In genomic region chr17:28142700-28143610, GRCm38 (mm10) we compare ENCODE assay signal across 8 mouse cellular contexts. TPM values are rescaled to one million over a fixed set of nuclear protein-coding genes. Genes with fewer than 3 reads are reported as not detected.
DNase-seq lines count a peak whose midpoint lies in the region; ATAC-seq and TF ChIP-seq lines count a peak whose summit lies in the region.

No protein-coding gene starts in this region.

- peak overlapping the region; percentile 99 for H3K4me2 ChIP-seq in lung, embryonic 16.5 days (ENCODE audit: low read depth, low read length)
- peak overlapping the region; percentile 93 for H3K4me2 ChIP-seq in embryonic facial prominence, embryonic 13.5 days

- DNase-seq in lung, postnatal 36 days: no peak
- peak; percentile 60 for DNase-seq in limb, embryonic 10.5 days (ENCODE audit: low spot score)
- DNase-seq in gastrocnemius, adult 8-10 months (ENCODE audit: low spot score in 2 of 2): no peak
- no peak for DNase-seq in frontal cortex, postnatal 14 days (ENCODE audit: low spot score in 2 of 2)

- TF ChIP-seq CTCF in small intestine, adult 2 months (IDR thresholded peaks at IDR 0.05; ENCODE audit: extremely low read depth, insufficient read length, insufficient replicate concordance, low read depth, low read length): no peak

- peak overlapping the region; percentile 64 for H3K9ac ChIP-seq in lung, embryonic 16.5 days (ENCODE audit: low read length)
- peak overlapping the region; percentile 85 for H3K9ac ChIP-seq in embryonic facial prominence, embryonic 13.5 days

- no peaks in the 10 kb centered on the region for H3K9me3 ChIP-seq in lung, embryonic 16.5 days (ENCODE audit: control insufficient read depth, low read length)
- H3K9me3 ChIP-seq in embryonic facial prominence, embryonic 13.5 days: no peaks in the 10 kb centered on the region
- H3K9me3 ChIP-seq in limb, embryonic 10.5 days (replicated peaks): 0 out of 2 replicates have a peak, but pooled peaks cover 3% of the 10 kb centered on the region

- peaks cover 50% of the 10 kb centered on the region for H3K27me3 ChIP-seq in lung, embryonic 16.5 days (ENCODE audit: control insufficient read depth, insufficient read depth, low read depth, low read length)
- H3K27me3 ChIP-seq in embryonic facial prominence, embryonic 13.5 days: peaks cover 22% of the 10 kb centered on the region
- H3K27me3 ChIP-seq in limb, embryonic 10.5 days (ENCODE audit: low read depth, poor library complexity, severe bottlenecking): peaks cover 23% of the 10 kb centered on the region; the same call in 1 of the 2 replicates
- H3K27me3 ChIP-seq in small intestine, adult 2 months (ENCODE audit: control insufficient read depth, insufficient read depth, low read length): peaks cover 39% of the 10 kb centered on the region

- 0 out of 2 replicates have a peak, but pooled peaks have one; percentile 10 for ATAC-seq in lung, embryonic 16.5 days (ENCODE audit: low read depth)
- ATAC-seq in embryonic facial prominence, embryonic 13.5 days (ENCODE audit: insufficient number of reproducible peaks, insufficient read depth, low FRiP score, low TSS enrichment, low read depth): no peak
- no peak for ATAC-seq in inflammation-experienced regulatory T-cells, adult 6 months

- no peaks in the 10 kb centered on the region for H3K36me3 ChIP-seq in lung, embryonic 16.5 days (ENCODE audit: control insufficient read depth, insufficient read depth, low read length)
- no peaks in the 10 kb centered on the region for H3K36me3 ChIP-seq in embryonic facial prominence, embryonic 13.5 days
- H3K36me3 ChIP-seq in limb, embryonic 10.5 days: peaks cover 12% of the 10 kb centered on the region; the same call in 1 of the 2 replicates
- no peaks in the 10 kb centered on the region for H3K36me3 ChIP-seq in small intestine, adult 2 months (ENCODE audit: control insufficient read depth, insufficient read depth, low read length)

- H3K4me1 ChIP-seq in lung, embryonic 16.5 days (replicated peaks; ENCODE audit: control insufficient read depth, insufficient read depth, low read length): peaks cover 28% of the 10 kb centered on the region
- peaks cover 75% of the 10 kb centered on the region for H3K4me1 ChIP-seq in embryonic facial prominence, embryonic 13.5 days
- H3K4me1 ChIP-seq in limb, embryonic 10.5 days: peaks cover 87% of the 10 kb centered on the region
- 0 out of 2 replicates have a peak, but pooled peaks cover 4% of the 10 kb centered on the region for H3K4me1 ChIP-seq in small intestine, adult 2 months (ENCODE audit: control insufficient read depth, insufficient read depth, insufficient read length, low read length)

- no peak overlapping the region for H3K27ac ChIP-seq in lung, embryonic 16.5 days (ENCODE audit: low read length)
- peak overlapping the region; percentile 91 for H3K27ac ChIP-seq in embryonic facial prominence, embryonic 13.5 days
- H3K27ac ChIP-seq in limb, embryonic 10.5 days: peak overlapping the region; percentile 97
- H3K27ac ChIP-seq in small intestine, adult 2 months (ENCODE audit: insufficient read depth, low read depth, low read length): no peak overlapping the region

- peak overlapping the region; percentile 60 for H3K4me3 ChIP-seq in lung, embryonic 16.5 days (ENCODE audit: low read length)
- H3K4me3 ChIP-seq in embryonic facial prominence, embryonic 13.5 days: peak overlapping the region; percentile 74
- H3K4me3 ChIP-seq in limb, embryonic 10.5 days: peak overlapping the region; percentile 89
- peak overlapping the region; percentile 54 for H3K4me3 ChIP-seq in small intestine, adult 2 months (ENCODE audit: low read depth, low read length)

- WGBS in lung, embryonic 16.5 days: 1% methylated on average over 31 of the region's 33 CpGs
- WGBS in embryonic facial prominence, embryonic 13.5 days: under 1% methylated on average over 33 of the region's 33 CpGs
- WGBS in limb, embryonic 10.5 days: under 1% methylated on average over 33 of the region's 33 CpGs
- 4% methylated on average over 33 of the region's 33 CpGs for WGBS in small intestine, adult 2 months

- TF ChIP-seq POLR2A in small intestine, adult 2 months (IDR thresholded peaks at IDR 0.05; ENCODE audit: low read depth, low read length): no peak

RNA-seq across cellular contexts. Expression of gene Scube3, which starts 1.0 kb away (rescaled TPM):
- 1.3 and 1.4 TPM in 2 replicates for polyA plus RNA-seq in lung, embryonic 16.5 days (2015; fragmentation: Nextera tagmentation; extraction: Ambion mirVana)
- polyA plus RNA-seq in embryonic facial prominence, embryonic 13.5 days (2015; fragmentation: Nextera tagmentation; extraction: Ambion mirVana): 9.4 and 10.1 TPM in 2 replicates
- polyA plus RNA-seq in limb, embryonic 10.5 days (2016; fragmentation: Nextera tagmentation; extraction: Ambion mirVana): 10.9 and 11.0 TPM in 2 replicates
- 0.34 and 1.2 TPM in 2 replicates for polyA plus RNA-seq in small intestine, adult 2 months (2012; rRNA removed)
- under 1 TPM; 0.05 to 0.46 (median 0.30) TPM for total RNA-seq in gastrocnemius, adult 8-10 months (2022)
- polyA plus RNA-seq in inflammation-experienced regulatory T-cells, adult 6 months (2017; shearing (Covaris generic)): not detected

RNA-seq across cellular contexts. Expression of gene Zfp523, which starts 34.0 kb away (rescaled TPM):
- 34.2 and 34.9 TPM in 2 replicates for polyA plus RNA-seq in lung, embryonic 16.5 days (2015; fragmentation: Nextera tagmentation; extraction: Ambion mirVana)
- polyA plus RNA-seq in embryonic facial prominence, embryonic 13.5 days (2015; fragmentation: Nextera tagmentation; extraction: Ambion mirVana): 36.6 and 41.2 TPM in 2 replicates
- 33.6 and 40.2 TPM in 2 replicates for polyA plus RNA-seq in limb, embryonic 10.5 days (2016; fragmentation: Nextera tagmentation; extraction: Ambion mirVana)
- polyA plus RNA-seq in small intestine, adult 2 months (2012; rRNA removed): 27.4 and 39.8 TPM in 2 replicates
- 10 to 100 TPM; 13.0 to 19.2 (median 16.7) TPM for total RNA-seq in gastrocnemius, adult 8-10 months (2022)
- polyA plus RNA-seq in inflammation-experienced regulatory T-cells, adult 6 months (2017; shearing (Covaris generic)): 1 to 10 TPM; 3.1 to 7.8 (median 6.2) TPM

Comparison
In these comparisons a context has a peak if more than half of its experiments do, and no peak if none do; other contexts are left out.
1. H3K27ac ChIP-seq: peak in embryonic facial prominence, embryonic 13.5 days (single experiment) and limb, embryonic 10.5 days (single experiment); none in lung, embryonic 16.5 days (single experiment) and small intestine, adult 2 months (single experiment).
2. Peak in every context shown above with its lines, with median percentiles within 50 percentile points of each other: H3K4me3 ChIP-seq.